Mouse (Mus musculus) frontal cortex, adult 2 months (tissue): ENCODE measurements at regions not wholly inside any gene's neighbourhood (a gene's known extent, or its start where the extent isn't known, plus 50 kb on each side); places are given as distances from the start of the nearest gene placed in this dataset.

Experiments used
- DNase-seq, 2 experiments: peaks; one replicate each; pipeline ENCODE4 v3.0.0; 2022; ENCODE audit warnings: low spot score in 1 of 2; ENCODE audit errors: extremely low spot score in 1 of 2

DNA sequence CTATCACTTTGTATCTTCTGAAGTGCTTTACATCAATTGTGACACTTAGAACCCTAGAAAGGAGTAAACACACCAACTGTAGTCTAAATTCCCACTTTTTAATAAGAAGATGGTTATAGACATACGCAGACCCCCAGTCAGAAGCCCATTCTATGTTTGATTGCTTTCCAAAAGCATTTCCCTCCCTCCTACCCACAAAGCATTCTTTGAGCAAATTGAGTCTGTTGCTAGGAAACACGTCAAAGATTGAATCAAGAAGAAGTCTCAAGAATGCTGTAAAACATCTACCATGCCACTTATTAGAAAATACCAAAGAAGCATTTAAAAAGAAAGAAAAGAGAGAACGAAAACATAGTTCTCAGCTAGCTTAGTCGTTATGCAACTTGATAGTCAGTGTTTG, 352.3 kb upstream of the Lrp1b start:
- DNase-seq: no peak

DNA sequence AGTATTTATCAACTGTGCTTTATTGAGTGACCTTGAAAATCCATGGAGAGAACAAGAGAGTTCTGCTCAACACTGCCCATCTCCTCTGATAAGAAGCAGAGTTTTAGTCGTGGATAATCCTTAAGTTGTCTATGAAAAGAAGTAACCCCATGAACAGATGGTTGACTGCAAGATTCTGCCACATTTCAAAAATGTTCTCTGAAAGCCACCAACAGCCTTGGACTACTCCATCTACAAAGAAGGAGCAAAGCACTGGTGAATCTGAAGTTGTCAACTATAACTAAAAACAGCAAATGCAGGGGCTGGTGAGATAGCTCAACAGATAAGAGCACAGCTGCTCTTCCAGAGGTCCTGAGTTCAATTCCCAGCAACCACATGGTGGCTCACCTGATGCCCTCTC, 337.6 kb upstream of the Lrp1b start:
- peak; percentile 53 to 62 for DNase-seq

- DNase-seq: peak; percentile 39 to 67
Measured at GRCm38 (mm10) chr2:42968741-42969140, 315.3 kb upstream of the Lrp1b start.
